8 mouse cellular contexts compared by ENCODE assay signal in genomic region chr5:106696396-106697337, GRCm38 (mm10). TPM values are rescaled to one million over a fixed set of nuclear protein-coding genes. Genes with fewer than 3 reads are reported as not detected.
DNase-seq lines count a peak whose midpoint lies in the region; ATAC-seq and TF ChIP-seq lines count a peak whose summit lies in the region.

Gene Zfp644 (minus strand): TSS chr5:106697287.

- peak within 1 kb of the TSS; percentile 83 for H3K4me3 ChIP-seq in G1E (ENCODE audit: low read depth, low read length)
- H3K4me3 ChIP-seq in forebrain, postnatal 0 days (ENCODE audit: low read depth, low read length), result peak within 1 kb of the TSS; percentile 91
- peak within 1 kb of the TSS; percentile 87 for H3K4me3 ChIP-seq in lung, embryonic 16.5 days (ENCODE audit: low read length)

- DNase-seq in G1E (ENCODE audit: low spot score), result peak; percentile 87
- DNase-seq in cerebellum, adult 18-20 months, result peak; percentile 93 to 94
- peak; percentile 95 for DNase-seq in forebrain, postnatal 0 days
- peak; percentile 91 for DNase-seq in heart, postnatal 4 days
- DNase-seq in layer of hippocampus, adult 9-10 months (ENCODE audit: low spot score), result peak; percentile 59
- DNase-seq in ovary, postnatal 10 days (ENCODE audit: low spot score), result peak; percentile 80
- DNase-seq in thymus, postnatal 10 days (ENCODE audit: low spot score in 2 of 2), result peak; percentile 82 to 83

- WGBS in forebrain, postnatal 0 days, result 2% methylated on average over 64 of the region's 71 CpGs
- WGBS in lung, embryonic 16.5 days, result 2% methylated on average over 68 of the region's 71 CpGs

- peaks cover 3% of the 10 kb centered on the region; the same call in 1 of the 2 replicates for H3K27me3 ChIP-seq in G1E (ENCODE audit: insufficient read depth, low read length)
- H3K27me3 ChIP-seq in forebrain, postnatal 0 days (ENCODE audit: insufficient read depth, low read length), result no peaks in the 10 kb centered on the region
- no peaks in the 10 kb centered on the region for H3K27me3 ChIP-seq in lung, embryonic 16.5 days (ENCODE audit: control insufficient read depth, insufficient read depth, low read depth, low read length)

- H3K4me2 ChIP-seq in forebrain, postnatal 0 days (ENCODE audit: low read depth), result peak within 1 kb of the TSS; percentile 56
- peak within 1 kb of the TSS; percentile 73 for H3K4me2 ChIP-seq in lung, embryonic 16.5 days (ENCODE audit: low read depth, low read length)

- peak within 1 kb of the TSS; percentile 98 for H3K27ac ChIP-seq in forebrain, postnatal 0 days (ENCODE audit: low read depth, low read length)
- H3K27ac ChIP-seq in lung, embryonic 16.5 days (ENCODE audit: low read length), result peak within 1 kb of the TSS; percentile 99

- peaks cover 23% of the 10 kb centered on the region for H3K36me3 ChIP-seq in G1E (replicated peaks)
- H3K36me3 ChIP-seq in forebrain, postnatal 0 days (ENCODE audit: insufficient read depth), result no peaks in the 10 kb centered on the region
- no peaks in the 10 kb centered on the region for H3K36me3 ChIP-seq in lung, embryonic 16.5 days (ENCODE audit: control insufficient read depth, insufficient read depth, low read length)

- peaks cover 38% of the 10 kb centered on the region for H3K4me1 ChIP-seq in G1E (ENCODE audit: insufficient read depth, low read depth, low read length)
- peaks cover 13% of the 10 kb centered on the region; the same call in 1 of the 2 replicates for H3K4me1 ChIP-seq in forebrain, postnatal 0 days (ENCODE audit: insufficient read depth)
- H3K4me1 ChIP-seq in lung, embryonic 16.5 days (replicated peaks; ENCODE audit: control insufficient read depth, insufficient read depth, low read length), result peaks cover 13% of the 10 kb centered on the region

- no peaks in the 10 kb centered on the region for H3K9me3 ChIP-seq in G1E (replicated peaks)
- no peaks in the 10 kb centered on the region for H3K9me3 ChIP-seq in forebrain, postnatal 0 days (ENCODE audit: low read length)
- no peaks in the 10 kb centered on the region for H3K9me3 ChIP-seq in lung, embryonic 16.5 days (ENCODE audit: control insufficient read depth, low read length)

- H3K9ac ChIP-seq in forebrain, postnatal 0 days, result peak within 1 kb of the TSS; percentile 97
- peak within 1 kb of the TSS; percentile 99 for H3K9ac ChIP-seq in lung, embryonic 16.5 days (ENCODE audit: low read length)

- TF ChIP-seq CTCF in G1E (IDR thresholded peaks at IDR 0.05; ENCODE audit: low read depth, low read length), result no peak
- TF ChIP-seq CTCF in forebrain, postnatal 0 days (IDR thresholded peaks at IDR 0.05; ENCODE audit: low read depth), result no peak; the same call in 1 of the 2 replicates

- peak; percentile 83 for ATAC-seq in G1E (ENCODE audit: extremely low read depth, insufficient number of reproducible peaks, low FRiP score, poor library complexity, severe bottlenecking)
- peak; percentile 98 for ATAC-seq in forebrain, postnatal 0 days
- ATAC-seq in lung, embryonic 16.5 days (ENCODE audit: low read depth), result peak; percentile 96

RNA-seq across cellular contexts. Expression of gene Zfp644, which starts in this region (rescaled TPM):
- total RNA-seq in G1E (2014; fragmentation: Nextera tagmentation) (97.8 and 114 TPM in 2 replicates), G1E (2017) (75.4 and 83.8 TPM in 2 replicates)
- polyA plus RNA-seq in G1E (2012), result 13.1 and 13.9 TPM in 2 replicates
- total RNA-seq in forebrain, postnatal 0 days (2014; rRNA removed), result 114 and 132 TPM in 2 replicates
- polyA plus RNA-seq in forebrain, postnatal 0 days (2015; fragmentation: Nextera tagmentation; extraction: Ambion mirVana), result 57.1 and 70.8 TPM in 2 replicates
- 100 to 1,000 TPM; 101 to 107 TPM for total RNA-seq in heart, postnatal 4 days (2021)
- 61.5 and 65.4 TPM in 2 replicates for polyA plus RNA-seq in lung, embryonic 16.5 days (2015; fragmentation: Nextera tagmentation; extraction: Ambion mirVana)

Comparison
In these comparisons a context has a peak if more than half of its experiments do, and no peak if none do; other contexts are left out.
1. Peak in every context shown above with its lines: DNase-seq, ATAC-seq, H3K4me3 ChIP-seq and H3K27ac ChIP-seq.